Mouse (Mus musculus) thymus, postnatal 10 days (tissue): ENCODE results near the gene Ppp2r5e.

Experiments used
- DNase-seq, 2 experiments: peaks; one replicate each; pipeline ENCODE4 v3.0.0; 2021; ENCODE audit warnings: low spot score in 2 of 2

Gene Ppp2r5e

GRCm38 (mm10) chr12:75429685-75430396 lies 166.2 kb downstream of the Ppp2r5e start:
- DNase-seq, result no peak

GRCm38 (mm10) chr12:75428719-75429118 lies 167.3 kb downstream of the Ppp2r5e start:
- no peak for DNase-seq

DNA sequence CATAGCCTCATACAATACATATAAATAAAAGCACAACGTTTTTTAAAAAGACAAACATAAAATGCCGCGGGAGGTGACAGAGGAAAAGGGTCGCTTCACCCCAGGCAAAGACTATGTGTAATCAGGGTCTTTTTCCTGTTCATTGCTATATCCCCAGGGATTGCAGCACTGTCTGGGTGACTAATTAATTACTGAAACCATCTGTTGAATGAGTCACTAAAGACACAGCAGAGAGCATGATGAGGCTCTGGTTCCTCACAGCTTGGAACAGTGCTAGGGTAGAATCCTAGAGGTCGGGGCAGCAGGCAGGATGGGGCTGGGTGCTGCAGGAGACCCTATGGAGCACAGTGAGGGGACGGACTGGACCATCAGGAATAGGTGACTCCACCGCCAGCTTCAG lies 170.2 kb downstream of the Ppp2r5e start:
- no peak for DNase-seq

DNA sequence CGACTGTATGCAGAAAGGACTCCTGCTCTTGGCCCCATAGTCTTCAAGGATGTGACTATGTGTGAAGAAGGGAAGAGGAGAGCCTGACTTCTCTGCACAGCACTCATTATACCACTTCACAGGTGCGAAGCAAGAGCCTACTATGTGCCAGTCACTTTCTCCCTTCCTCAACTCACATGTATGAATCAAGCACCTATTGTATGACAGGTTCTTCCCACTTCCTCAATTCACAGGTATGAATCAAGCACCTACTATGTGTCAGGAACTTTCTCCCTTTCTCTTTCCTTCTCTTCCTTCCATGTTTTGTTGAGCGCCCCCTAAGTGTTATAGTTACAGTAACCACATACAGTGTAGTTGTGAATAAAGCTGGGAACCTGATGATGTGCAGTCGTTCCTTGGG lies 171.2 kb downstream of the Ppp2r5e start:
- DNase-seq, result no peak

DNA sequence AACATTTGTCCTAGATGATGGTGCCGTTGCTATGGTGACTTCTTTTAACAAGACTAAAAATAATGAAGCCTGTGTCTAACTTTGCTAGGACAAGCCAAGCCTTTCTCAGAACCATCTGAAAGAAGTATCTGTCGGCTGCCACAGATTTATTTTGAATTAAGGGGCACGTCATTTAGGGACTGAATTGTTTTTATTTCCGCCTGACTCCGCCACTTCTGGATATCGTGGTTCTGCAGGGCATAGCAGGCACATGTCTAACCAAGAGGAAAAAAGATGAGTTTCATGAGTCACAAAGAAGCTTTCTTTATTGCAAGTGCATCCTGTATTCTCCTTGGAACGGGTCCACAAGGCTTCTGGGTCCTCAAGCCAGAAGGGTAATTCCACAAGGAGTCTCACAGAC lies 171.7 kb downstream of the Ppp2r5e start:
- DNase-seq, result no peak

GRCm38 (mm10) chr12:75416681-75417080 lies 179.4 kb downstream of the Ppp2r5e start, which contains the start of gene Gphb5:
Gene Gphb5 (minus strand): TSS chr12:75416781.
- DNase-seq, result no peak

GRCm38 (mm10) chr12:75414991-75415390 lies 181.1 kb downstream of the Ppp2r5e start:
- no peak for DNase-seq

- no peak for DNase-seq
Observed at GRCm38 (mm10) chr12:75412964-75413363, 183.1 kb downstream of the Ppp2r5e start.
